Mouse (Mus musculus) stomach, embryonic 14.5 days (tissue): ENCODE data around the gene Ppp1r12a. TPM values are rescaled to one million over a fixed set of nuclear protein-coding genes. Genes with fewer than 3 reads are reported as not detected.

Experiments
- ATAC-seq: fragments of 200-750 bp; cut with Nextera tagmentation; 2 replicates; pipeline ENCODE4 v1.8.0; 2017; ENCODE audit warnings: low read depth, moderate TSS enrichment; ENCODE audit not compliant: insufficient number of reproducible peaks, insufficient read depth, low FRiP score
- H3K27ac ChIP-seq: fragments of 300-500 bp; sonication (generic); 2 replicates; pipeline ENCODE4 v1.5.1; 2014; ENCODE audit warnings: mild to moderate bottlenecking, low read length, moderate library complexity, mixed read lengths
- H3K27me3 ChIP-seq: fragments of 300-500 bp; sonication (generic); 2 replicates; pipeline ENCODE4 v1.6.1; 2014; ENCODE audit warnings: low read length, control low read depth, mixed read lengths; ENCODE audit not compliant: control insufficient read depth, insufficient read depth
- H3K36me3 ChIP-seq: fragments of 300-500 bp; sonication (generic); 2 replicates; pipeline ENCODE4 v1.6.1; 2014; ENCODE audit warnings: mild to moderate bottlenecking, control low read depth, low read length, moderate library complexity, mixed read lengths; ENCODE audit not compliant: control insufficient read depth, insufficient read depth
- H3K4me1 ChIP-seq: fragments of 300-500 bp; sonication (generic); 2 replicates; pipeline ENCODE4 v1.6.1; 2014; ENCODE audit warnings: low read length, control low read depth, mixed read lengths; ENCODE audit not compliant: control insufficient read depth, insufficient read depth
- H3K4me2 ChIP-seq: fragments of 300-500 bp; sonication (generic); replicated peaks from 2 replicates; pipeline ENCODE4 v1.6.1; 2014; ENCODE audit warnings: low read depth, low read length, control low read depth
- H3K4me3 ChIP-seq: fragments of 300-500 bp; sonication (generic); 2 replicates; pipeline ENCODE4 v1.5.1; 2014; ENCODE audit warnings: low read depth, low read length, control low read depth
- H3K9ac ChIP-seq: fragments of 300-500 bp; sonication (generic); replicated peaks from 2 replicates; pipeline ENCODE4 v1.6.1; 2014; ENCODE audit warnings: low read depth, mild to moderate bottlenecking, control low read depth, low read length, moderate library complexity, mixed read lengths
- H3K9me3 ChIP-seq: fragments of 300-500 bp; sonication (generic); 2 replicates; pipeline ENCODE4 v1.6.1; 2016; ENCODE audit warnings: low read depth, low read length, control low read depth; ENCODE audit not compliant: control insufficient read depth
- WGBS: fragments of 180-500 bp; shearing (Covaris S2); extraction: QIAGEN DNeasy Blood & Tissue Kit; methylation state at CpG from one replicate; pipeline ENCODE4 v1.1.7; 2014; 5-methylcytosine and 5-hydroxymethylcytosine counted together
- polyA plus RNA-seq: library from polyadenylated mRNA; unstranded; fragments of >200 nt; fragmentation: Nextera tagmentation; extraction: Ambion mirVana; gene quantifications from 2 replicates; pipeline ENCODE4 v1.2.1, GENCODE M21; 2014

Gene Ppp1r12a
- 132 and 140 TPM in 2 replicates for polyA plus RNA-seq

DNA sequence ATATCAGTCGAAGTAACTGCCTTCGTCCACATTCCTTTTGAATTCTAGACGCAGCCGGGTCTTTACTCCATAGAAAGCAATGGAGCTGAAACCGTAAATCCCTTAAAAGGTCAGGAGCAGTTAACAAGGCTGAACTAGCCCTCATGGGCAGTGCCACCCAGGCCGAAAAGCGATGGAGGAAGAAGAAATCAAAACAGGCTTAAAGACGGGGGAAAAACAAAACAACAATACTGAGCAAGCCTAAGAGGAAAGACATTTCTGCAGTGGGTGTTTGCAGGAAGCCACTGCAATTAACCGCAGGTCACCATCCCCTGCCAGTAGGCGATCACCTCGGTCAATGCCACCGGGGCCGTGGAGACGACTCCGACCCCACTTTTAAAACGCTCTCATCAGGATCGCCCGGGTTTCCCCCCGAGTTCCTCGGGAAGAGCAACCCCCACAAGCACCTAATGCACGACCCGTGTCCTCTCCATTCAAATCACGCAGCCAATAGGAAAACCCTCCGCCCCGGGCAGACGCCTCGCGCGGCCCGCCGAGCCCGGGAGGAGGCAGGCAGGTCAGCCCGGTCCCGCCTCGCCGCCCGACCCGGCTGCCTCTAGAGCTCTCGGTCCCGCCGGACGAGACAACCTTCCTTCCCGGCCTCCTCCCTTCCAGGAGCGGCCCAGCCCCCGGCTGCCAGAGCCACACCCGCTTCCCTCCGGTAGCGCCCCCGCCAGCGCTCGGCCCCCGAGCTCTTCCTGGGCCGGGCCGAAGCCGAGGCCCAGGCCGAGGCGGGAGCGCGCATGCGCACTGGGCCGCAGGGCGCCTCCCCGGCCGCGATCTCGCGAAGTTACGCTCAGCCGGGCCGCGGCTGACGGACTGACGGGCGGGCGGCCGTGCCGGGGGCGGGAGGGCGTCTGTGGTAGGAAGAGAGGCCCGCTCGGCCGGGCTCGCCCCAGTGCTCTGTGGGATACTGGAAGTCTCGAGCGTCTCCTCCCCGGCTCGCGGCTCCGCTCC is at the start of gene Ppp1r12a:
Gene Ppp1r12a (plus strand): TSS at position 933 of the 996 bp plus-strand sequence.
- H3K9ac ChIP-seq = peak within 1 kb of the TSS; percentile 99
- WGBS = under 1% methylated on average over 86 of the region's 89 CpGs
- no peaks in the 10 kb centered on the region for H3K27me3 ChIP-seq
- H3K4me1 ChIP-seq = peaks cover 17% of the 10 kb centered on the region; the same call in 1 of the 2 replicates
- H3K27ac ChIP-seq = peak within 1 kb of the TSS; percentile 97
- H3K36me3 ChIP-seq = no peaks in the 10 kb centered on the region
- H3K9me3 ChIP-seq = no peaks in the 10 kb centered on the region
- H3K4me2 ChIP-seq = peak within 1 kb of the TSS; percentile 74
- ATAC-seq = peak; percentile 94
- H3K4me3 ChIP-seq = peak within 1 kb of the TSS; percentile 99

DNA sequence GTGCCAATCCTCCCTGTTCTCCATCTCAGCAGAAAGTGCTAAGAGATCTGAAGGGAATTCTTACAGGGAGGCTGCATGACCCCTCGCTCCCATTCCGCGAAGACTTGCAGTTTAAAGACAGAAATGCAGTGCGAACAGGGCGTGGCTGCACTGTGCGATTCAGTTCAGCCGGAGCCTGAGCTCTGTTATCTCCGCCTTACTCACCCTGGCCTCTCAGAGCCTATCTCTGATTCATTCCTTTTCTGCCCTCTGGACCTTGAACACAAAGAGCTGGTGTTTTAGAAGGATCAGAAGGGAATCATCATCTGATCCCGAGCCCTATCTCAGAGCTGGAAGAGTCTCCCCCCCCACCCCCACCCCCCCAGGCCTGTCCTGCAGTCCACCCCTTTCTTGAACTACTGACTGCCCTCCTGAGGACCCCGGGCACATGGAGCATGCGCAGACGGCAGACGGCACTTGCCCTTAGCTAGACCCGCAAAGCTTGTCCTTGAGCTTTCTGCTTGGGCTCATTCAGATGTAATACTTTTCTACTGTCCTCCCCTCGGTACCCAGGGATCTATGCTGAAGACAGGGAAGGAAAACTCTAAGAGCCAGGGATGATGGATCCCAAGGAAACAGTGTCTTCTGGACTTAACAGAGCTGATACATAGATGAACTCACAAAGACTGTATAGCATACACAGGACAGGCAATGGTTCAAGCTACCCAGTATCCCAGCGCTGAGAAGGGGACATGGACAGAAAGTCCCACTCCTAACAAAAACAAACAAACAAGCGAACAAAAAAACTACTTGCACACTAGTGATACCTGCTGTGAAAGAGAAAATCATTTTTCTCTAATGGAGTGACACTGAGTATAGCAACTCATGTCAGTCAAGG is 48.4 kb upstream of the Ppp1r12a start:
- peak overlapping the region; percentile 45 for H3K4me2 ChIP-seq
- no peaks in the 10 kb centered on the region for H3K9me3 ChIP-seq
- 29% methylated on average over 17 of the region's 17 CpGs for WGBS
- H3K4me1 ChIP-seq = no peaks in the 10 kb centered on the region
- no peak overlapping the region for H3K27ac ChIP-seq
- no peaks in the 10 kb centered on the region for H3K27me3 ChIP-seq
- H3K9ac ChIP-seq = no peak overlapping the region
- H3K36me3 ChIP-seq = no peaks in the 10 kb centered on the region
- ATAC-seq = peak; percentile 90
- H3K4me3 ChIP-seq = peak overlapping the region; percentile 23

DNA sequence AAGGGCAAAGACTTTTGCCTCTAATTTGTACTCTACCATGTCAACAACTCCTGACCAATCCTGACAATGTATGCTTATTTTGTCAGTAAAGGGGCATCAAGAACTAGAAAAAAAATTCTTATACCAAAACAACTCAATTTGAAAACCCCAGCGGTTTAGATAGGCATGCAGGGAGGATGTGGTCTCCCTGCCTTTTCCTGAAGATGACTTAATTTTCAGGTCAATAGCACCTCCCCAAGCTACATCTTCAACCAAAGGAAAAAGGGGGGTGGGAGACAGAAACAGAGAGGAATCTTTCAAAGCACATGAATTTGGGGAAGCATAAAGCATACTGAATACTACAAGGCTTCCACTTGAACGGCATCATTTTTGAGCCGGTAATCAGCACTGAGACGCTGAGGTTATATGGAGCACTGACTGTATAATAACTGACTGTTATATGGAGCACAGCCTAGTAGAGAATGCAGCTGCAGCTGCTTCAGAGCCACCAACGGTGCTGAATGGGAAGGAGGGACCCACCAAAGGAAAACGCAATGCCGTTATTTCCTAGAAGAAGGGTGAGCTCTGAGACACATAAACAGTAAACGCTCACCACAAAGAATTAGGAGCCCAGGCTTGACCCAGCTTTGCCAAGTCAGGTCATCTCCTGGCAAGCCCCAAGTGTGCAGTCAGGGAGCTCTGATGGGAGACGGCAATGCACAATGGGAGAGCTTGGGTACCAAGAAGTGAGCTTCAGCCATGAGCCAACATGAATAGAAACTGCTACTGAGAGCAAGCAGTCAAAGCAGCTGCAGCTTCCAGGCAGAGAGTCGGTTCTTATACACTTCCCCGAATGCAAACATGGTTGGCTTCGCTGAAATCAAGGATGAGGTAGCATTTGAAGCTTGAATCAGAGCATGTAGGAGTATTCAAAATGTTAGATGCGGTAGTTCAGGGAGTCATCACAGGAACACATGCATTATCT is 43.5 kb upstream of the Ppp1r12a start:
- 77% methylated on average over 13 of the region's 13 CpGs for WGBS
- Histone ChIP-seq H3K27me3 (no peaks in the 10 kb centered on the region), H3K4me1 (no peaks in the 10 kb centered on the region), H3K9ac (no peak overlapping the region), H3K27ac (no peak overlapping the region), H3K36me3 (no peaks in the 10 kb centered on the region), H3K9me3 (no peaks in the 10 kb centered on the region), H3K4me2 (no peak overlapping the region), H3K4me3 (no peak overlapping the region)
- no peak for ATAC-seq

DNA sequence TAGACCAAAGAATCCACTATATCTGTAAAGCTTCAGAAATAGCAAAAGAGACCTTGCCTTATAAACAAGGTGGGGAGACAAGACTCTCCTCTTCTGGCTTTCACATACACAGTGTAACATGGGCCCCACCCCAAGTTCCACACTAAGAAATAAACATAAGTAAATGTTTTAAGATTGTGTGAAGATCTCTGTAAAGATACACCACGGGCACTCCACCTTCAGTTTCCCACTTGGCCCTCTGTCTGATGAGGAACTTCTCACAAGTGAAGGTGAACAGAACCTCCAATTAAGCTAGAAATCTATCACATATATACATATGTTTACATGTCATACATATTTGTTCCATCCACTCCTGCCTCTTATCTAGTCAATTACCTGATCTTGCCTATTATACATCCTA is 42.6 kb upstream of the Ppp1r12a start:
- no peaks in the 10 kb centered on the region for H3K36me3 ChIP-seq
- no peaks in the 10 kb centered on the region for H3K27me3 ChIP-seq
- 68% methylated on average over 1 of the region's 1 CpGs for WGBS
- H3K27ac ChIP-seq = no peak overlapping the region
- ATAC-seq = no peak
- no peak overlapping the region for H3K9ac ChIP-seq
- no peaks in the 10 kb centered on the region for H3K9me3 ChIP-seq
- no peak overlapping the region for H3K4me3 ChIP-seq
- no peak overlapping the region for H3K4me2 ChIP-seq
- H3K4me1 ChIP-seq = no peaks in the 10 kb centered on the region

DNA sequence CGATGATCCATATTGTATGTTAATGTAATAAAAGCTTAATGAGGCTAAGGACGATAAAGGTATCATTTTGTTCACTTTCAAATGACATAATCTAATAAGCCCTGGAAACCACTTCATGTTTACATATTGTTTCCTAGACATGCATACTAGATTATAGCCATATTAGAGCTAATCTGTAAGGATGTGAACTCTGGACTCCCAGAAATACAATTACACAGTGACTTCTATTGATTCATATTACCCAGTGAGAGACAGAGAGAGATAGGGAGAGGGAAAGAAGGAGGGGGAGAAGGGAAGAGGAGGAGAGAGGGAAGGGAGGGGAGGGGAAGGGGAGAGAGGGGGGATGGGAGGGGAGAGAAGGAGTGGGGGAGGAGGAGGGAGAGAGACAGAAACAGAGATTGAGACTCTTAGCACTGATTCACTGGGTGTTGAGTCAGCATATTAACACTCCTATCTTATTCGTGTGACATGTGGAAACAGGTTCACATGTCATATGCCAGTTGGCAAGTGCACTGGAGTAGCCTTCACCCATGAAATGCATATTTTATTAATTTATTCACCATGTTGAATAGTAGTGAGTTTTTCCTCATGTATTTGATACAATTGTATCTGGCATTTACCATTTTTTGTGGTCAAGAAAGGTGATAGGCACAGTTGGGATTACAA is 36.9 kb upstream of the Ppp1r12a start:
- no peaks in the 10 kb centered on the region for H3K36me3 ChIP-seq
- H3K9ac ChIP-seq = no peak overlapping the region
- H3K27ac ChIP-seq = no peak overlapping the region
- ATAC-seq = no peak
- H3K27me3 ChIP-seq = no peaks in the 10 kb centered on the region
- WGBS = 83% methylated on average over 3 of the region's 3 CpGs
- H3K4me1 ChIP-seq = no peaks in the 10 kb centered on the region
- H3K9me3 ChIP-seq = no peaks in the 10 kb centered on the region
- H3K4me3 ChIP-seq = no peak overlapping the region
- H3K4me2 ChIP-seq = no peak overlapping the region

DNA sequence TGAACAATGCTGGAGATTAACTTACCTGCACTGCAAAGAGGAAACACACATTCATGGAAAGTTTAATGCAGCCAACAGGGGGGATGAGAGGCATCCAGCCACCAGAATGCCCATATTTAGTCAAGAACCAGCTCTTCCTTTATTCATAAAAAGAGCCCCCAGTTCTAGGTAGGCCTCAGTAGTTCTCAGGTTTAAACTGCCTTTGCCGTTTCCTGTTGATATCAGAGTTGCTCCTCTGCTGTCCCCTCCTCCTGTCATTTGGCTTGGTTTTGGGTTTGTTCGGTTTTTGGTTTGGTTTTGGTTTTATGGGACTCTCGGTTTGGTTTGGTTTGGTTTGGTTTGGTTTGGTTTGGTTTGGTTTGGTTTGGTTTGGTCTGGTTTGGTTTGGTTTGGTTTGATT is 32.8 kb upstream of the Ppp1r12a start:
- no peak for ATAC-seq
- H3K9me3 ChIP-seq = no peaks in the 10 kb centered on the region
- no peak overlapping the region for H3K4me2 ChIP-seq
- H3K27ac ChIP-seq = no peak overlapping the region
- WGBS = 87% methylated on average over 3 of the region's 3 CpGs
- H3K27me3 ChIP-seq = no peaks in the 10 kb centered on the region
- no peaks in the 10 kb centered on the region for H3K36me3 ChIP-seq
- H3K9ac ChIP-seq = no peak overlapping the region
- no peak overlapping the region for H3K4me3 ChIP-seq
- H3K4me1 ChIP-seq = no peaks in the 10 kb centered on the region

DNA sequence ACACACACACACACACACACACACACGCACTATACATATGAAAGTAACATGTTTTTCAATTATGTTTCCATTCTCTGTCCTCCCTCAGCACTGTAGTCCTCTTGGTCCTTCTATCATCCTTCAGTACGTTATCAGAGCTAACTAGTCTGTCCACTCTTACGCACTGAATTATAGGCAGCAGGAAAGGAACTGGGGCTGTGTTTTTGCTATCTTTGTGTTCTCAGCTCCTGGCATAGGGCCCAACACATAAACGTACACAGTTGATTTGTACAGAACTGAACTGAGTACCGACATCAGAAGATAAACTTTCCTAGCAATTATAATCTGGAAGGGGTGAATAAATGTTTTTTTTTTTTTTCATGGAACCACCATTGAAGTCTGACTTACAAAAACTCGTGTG is 30.1 kb upstream of the Ppp1r12a start:
- no peaks in the 10 kb centered on the region for H3K9me3 ChIP-seq
- H3K36me3 ChIP-seq = no peaks in the 10 kb centered on the region
- H3K4me2 ChIP-seq = no peak overlapping the region
- no peaks in the 10 kb centered on the region for H3K4me1 ChIP-seq
- WGBS = 50% methylated on average over 6 of the region's 6 CpGs
- H3K27me3 ChIP-seq = no peaks in the 10 kb centered on the region
- H3K9ac ChIP-seq = no peak overlapping the region
- no peak overlapping the region for H3K27ac ChIP-seq
- no peak for ATAC-seq
- no peak overlapping the region for H3K4me3 ChIP-seq
